Mouse (Mus musculus) bone marrow macrophage, adult 2 months (primary cell): ENCODE data around the gene Mcemp1.

ENCODE experiments used
- CTCF ChIP-seq: IDR thresholded peaks from 2 replicates; pipeline ENCODE4 v1.5.1; 2012; ENCODE audit warnings: low read depth, mild to moderate bottlenecking, low read length, moderate library complexity
- POLR2A ChIP-seq: IDR thresholded peaks from 2 replicates; pipeline ENCODE4 v1.6.1; 2012; ENCODE audit warnings: mild to moderate bottlenecking, low read depth, low read length, borderline replicate concordance

- TF ChIP-seq CTCF (no peak), POLR2A (no peak)
Measured at GRCm38 (mm10) chr8:3678831-3679230, 13.3 kb downstream of the Mcemp1 start.
